Mouse (Mus musculus): ENCODE results near the gene Arid2. TPM values are rescaled to one million over a fixed set of nuclear protein-coding genes. Genes with fewer than 3 reads are reported as not detected.

Gene Arid2
- polyA plus RNA-seq (2012; rRNA removed), result 23.6 and 34.2 TPM in 2 replicates

DNA sequence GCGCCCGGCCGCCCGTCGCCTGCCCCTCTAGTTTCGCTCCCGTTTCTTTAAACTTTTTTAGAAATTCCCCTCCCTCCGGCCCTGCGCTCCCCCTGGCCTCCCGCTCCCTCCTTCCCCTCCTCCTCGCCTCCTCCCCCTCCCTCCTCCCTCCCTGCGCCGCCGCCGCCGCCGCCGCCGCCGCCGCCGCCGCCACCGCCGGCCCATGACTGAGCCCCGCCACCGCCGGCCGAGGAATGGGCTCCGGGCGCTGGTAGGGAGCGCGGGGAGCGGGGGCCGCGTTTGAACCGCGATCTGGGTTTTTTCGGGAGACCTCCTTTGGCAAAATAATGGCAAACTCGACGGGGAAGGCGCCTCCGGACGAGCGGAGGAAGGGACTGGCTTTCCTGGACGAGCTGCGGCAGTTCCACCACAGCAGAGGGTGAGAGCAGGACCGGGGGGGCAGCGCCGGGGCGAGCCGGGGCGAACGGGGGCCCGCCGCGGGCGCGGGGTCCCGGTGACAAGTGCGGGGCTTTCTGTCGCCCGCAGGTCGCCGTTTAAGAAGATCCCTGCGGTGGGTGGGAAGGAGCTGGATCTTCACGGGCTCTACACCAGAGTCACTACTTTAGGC lies at the start of gene Arid2:
Gene Arid2, plus strand, starts transcription at position 150 of the 607 bp plus-strand sequence.

Other genes with a start within 250 kb of the Arid2 start
- gene Scaf11, start 173.3 kb downstream of the Arid2 start, polyA plus RNA-seq (2012; rRNA removed), result 29.8 and 32.9 TPM in 2 replicates